Mouse (Mus musculus) kidney, adult 2 months (tissue): ENCODE results near the gene Csrnp1.

Experiments used
- CTCF ChIP-seq: fragments of 200-500 bp; conservative IDR thresholded peaks from 2 replicates; pipeline ENCODE4 v1.5.1; 2011; ENCODE audit warnings: low read depth, mild to moderate bottlenecking, control low read depth, low read length, moderate library complexity, mixed read lengths; ENCODE audit not compliant: insufficient read depth, insufficient read length
- POLR2A ChIP-seq: fragments of 200-500 bp; IDR thresholded peaks from one replicate; pipeline ENCODE4 v1.6.1; 2011; ENCODE audit warnings: low read depth, low read length, control low read depth

GRCm38 (mm10) chr9:119998776-119999175 lies 14.3 kb upstream of the Csrnp1 start:
- no peak for TF ChIP-seq CTCF
- TF ChIP-seq POLR2A: no peak
